Mouse (Mus musculus): ENCODE results near the gene Usp2.

DNA sequence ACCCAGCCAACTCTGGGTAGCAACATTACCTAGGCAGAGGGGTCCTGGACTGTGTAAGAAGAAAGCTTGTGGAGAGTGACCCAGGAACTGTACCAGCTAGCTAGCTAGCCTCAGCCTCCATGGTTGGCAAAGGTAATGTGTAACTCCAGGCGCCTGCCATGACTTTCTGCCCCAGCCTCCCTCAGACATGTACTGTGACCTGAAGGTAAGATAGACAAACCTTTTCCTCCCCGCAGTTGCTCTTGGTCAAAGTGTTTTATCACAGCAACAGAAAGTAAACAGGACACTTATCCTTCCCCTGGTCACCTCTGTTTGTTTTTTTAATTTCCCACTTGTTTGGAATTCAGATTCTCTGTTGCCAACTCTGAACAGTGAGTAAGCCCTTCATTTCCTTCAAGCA, 47.6 kb downstream of the Usp2 start:
- TF ChIP-seq POLR2A (IDR thresholded peaks at IDR 0.05; ENCODE audit: insufficient read depth, low read length) (no peak), EP300 (IDR thresholded peaks at IDR 0.05; ENCODE audit: insufficient read depth, low read depth, low read length) (no peak), CTCF (IDR thresholded peaks at IDR 0.05; ENCODE audit: low read depth, low read length) (no peak)

All from ES-Bruce4 (cell line).